Mouse (Mus musculus) liver, adult 2 months (tissue): ENCODE results near the gene Cmklr1. TPM values are rescaled to one million over a fixed set of nuclear protein-coding genes. Genes with fewer than 3 reads are reported as not detected.

Source experiments
- DNase-seq: peaks from one replicate; pipeline ENCODE4 v3.0.0-alpha.2; 2011; ENCODE audit warnings: low read depth, low spot score; ENCODE audit errors: extremely low read depth
- H3K27ac ChIP-seq: fragments of 200-500 bp; replicated peaks from 2 replicates; pipeline ENCODE4 v1.5.1; 2012; ENCODE audit warnings: low read depth, mild to moderate bottlenecking, control low read depth, inconsistent platforms, low read length; ENCODE audit not compliant: insufficient read depth
- H3K27me3 ChIP-seq: fragments of 200-500 bp; 2 replicates; pipeline ENCODE4 v1.6.1; 2012; ENCODE audit warnings: mild to moderate bottlenecking, moderate library complexity, low read length, inconsistent platforms; ENCODE audit not compliant: control insufficient read depth, insufficient read depth
- H3K36me3 ChIP-seq: fragments of 200-500 bp; 2 replicates; pipeline ENCODE4 v1.6.1; 2012; ENCODE audit warnings: low read length, inconsistent platforms; ENCODE audit not compliant: control insufficient read depth, insufficient read depth
- H3K4me1 ChIP-seq: fragments of 200-500 bp; 2 replicates; pipeline ENCODE4 v1.6.1; 2011; ENCODE audit warnings: low read length; ENCODE audit not compliant: control insufficient read depth, insufficient read depth
- H3K4me3 ChIP-seq: fragments of 200-500 bp; 2 replicates; pipeline ENCODE4 v1.5.1; 2011; ENCODE audit warnings: low read depth, mild to moderate bottlenecking, control low read depth, low read length, moderate library complexity; ENCODE audit not compliant: insufficient read depth
- H3K79me2 ChIP-seq: fragments of 200-500 bp; 2 replicates; pipeline ENCODE4 v1.6.1; 2012; ENCODE audit warnings: inconsistent platforms, mild to moderate bottlenecking, low read length, moderate library complexity; ENCODE audit not compliant: control insufficient read depth, insufficient read depth
- H3K9ac ChIP-seq: fragments of 200-500 bp; 2 replicates; pipeline ENCODE4 v1.6.1; 2012; ENCODE audit warnings: low read depth, mild to moderate bottlenecking, control low read depth, inconsistent platforms, low read length
- CTCF ChIP-seq: fragments of 200-500 bp; IDR thresholded peaks from 2 replicates; pipeline ENCODE4 v1.5.1; 2011; ENCODE audit warnings: low read depth, low read length, control low read depth
- POLR2A ChIP-seq: fragments of 200-500 bp; IDR thresholded peaks from 2 replicates; pipeline ENCODE4 v1.6.1; 2011; ENCODE audit warnings: low read length, control low read depth; ENCODE audit not compliant: insufficient read depth; ENCODE audit errors: extremely low read depth
- WGBS: fragments of 180-500 bp; shearing (Covaris S2); methylation state at CpG from one replicate; pipeline ENCODE4 v1.1.7; 2018; 5-methylcytosine and 5-hydroxymethylcytosine counted together
- polyA plus RNA-seq: library from polyadenylated mRNA; depleted of rRNA; stranded (reverse); fragments of >200 nt; gene quantifications from 2 replicates; pipeline ENCODE4 v1.2.3, GENCODE M21; 2012
- total RNA-seq: library from RNA; depleted of rRNA; stranded (reverse); fragments of >200 nt; gene quantifications from 2 replicates; pipeline ENCODE4 v1.2.3, GENCODE M21; 2014

The Cmklr1 gene
- total and polyA plus RNA-seq, 2 experiments, result 1.8 to 4.6 TPM

- no peak overlapping the region for H3K27ac ChIP-seq
- no peaks in the 10 kb centered on the region for H3K4me1 ChIP-seq
- TF ChIP-seq CTCF, result no peak
- H3K36me3 ChIP-seq, result no peaks in the 10 kb centered on the region
- no peaks in the 10 kb centered on the region for H3K27me3 ChIP-seq
- DNase-seq, result no peak
- WGBS, result 82% methylated on average over 10 of the region's 10 CpGs
- H3K4me3 ChIP-seq, result no peak overlapping the region
- no peaks in the 10 kb centered on the region for H3K79me2 ChIP-seq
- H3K9ac ChIP-seq, result no peak overlapping the region
Measured at GRCm38 (mm10) chr5:113678743-113679452, 28.7 kb upstream of the Cmklr1 start.

- no peak overlapping the region for H3K4me3 ChIP-seq
- H3K27me3 ChIP-seq, result no peaks in the 10 kb centered on the region
- H3K79me2 ChIP-seq, result no peaks in the 10 kb centered on the region
- H3K9ac ChIP-seq, result no peak overlapping the region
- TF ChIP-seq CTCF, result no peak
- H3K27ac ChIP-seq, result no peak overlapping the region
- 83% methylated on average over 5 of the region's 7 CpGs for WGBS
- DNase-seq, result no peak
- H3K4me1 ChIP-seq, result no peaks in the 10 kb centered on the region
- no peaks in the 10 kb centered on the region for H3K36me3 ChIP-seq
Measured at GRCm38 (mm10) chr5:113677541-113677940, 27.3 kb upstream of the Cmklr1 start.

- no peak overlapping the region for H3K4me3 ChIP-seq
- no peak for TF ChIP-seq CTCF
- no peak for TF ChIP-seq POLR2A
- no peak overlapping the region for H3K27ac ChIP-seq
- no peak for DNase-seq
- H3K36me3 ChIP-seq, result no peaks in the 10 kb centered on the region
- H3K4me1 ChIP-seq, result no peaks in the 10 kb centered on the region
- H3K9ac ChIP-seq, result no peak overlapping the region
- H3K27me3 ChIP-seq, result no peaks in the 10 kb centered on the region
- WGBS, result 72% methylated on average over 7 of the region's 7 CpGs
- H3K79me2 ChIP-seq, result no peaks in the 10 kb centered on the region
Measured at GRCm38 (mm10) chr5:113674851-113675250, 24.6 kb upstream of the Cmklr1 start.

DNA sequence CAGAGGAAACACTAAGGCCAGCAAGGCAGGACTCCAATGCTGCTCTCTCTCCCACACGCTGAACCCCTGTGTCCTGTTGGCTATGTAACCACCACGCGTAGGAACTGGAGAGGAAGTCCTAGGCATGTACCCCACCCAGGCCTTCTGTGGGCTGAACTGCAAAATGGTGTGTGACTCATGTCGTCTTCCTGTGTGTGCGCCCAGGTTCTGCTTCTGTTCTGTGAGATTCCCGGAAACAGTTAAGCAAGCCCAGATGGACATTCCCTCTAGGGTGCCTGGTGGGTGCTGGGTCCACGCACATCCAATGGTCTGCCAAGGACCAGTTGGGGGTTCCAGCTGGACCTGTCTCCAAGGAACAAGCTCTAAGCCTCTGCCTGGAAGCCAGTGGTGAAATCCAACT is 22.2 kb upstream of the Cmklr1 start:
- TF ChIP-seq CTCF, result no peak
- TF ChIP-seq POLR2A, result no peak
- no peak overlapping the region for H3K4me3 ChIP-seq
- DNase-seq, result peak; percentile 20
- no peaks in the 10 kb centered on the region for H3K27me3 ChIP-seq
- no peaks in the 10 kb centered on the region for H3K36me3 ChIP-seq
- no peaks in the 10 kb centered on the region for H3K4me1 ChIP-seq
- H3K9ac ChIP-seq, result no peak overlapping the region
- H3K79me2 ChIP-seq, result no peaks in the 10 kb centered on the region
- H3K27ac ChIP-seq, result no peak overlapping the region
- 70% methylated on average over 7 of the region's 7 CpGs for WGBS

- H3K4me1 ChIP-seq, result no peaks in the 10 kb centered on the region
- H3K27me3 ChIP-seq, result no peaks in the 10 kb centered on the region
- no peaks in the 10 kb centered on the region for H3K36me3 ChIP-seq
- H3K9ac ChIP-seq, result no peak overlapping the region
- no peak overlapping the region for H3K27ac ChIP-seq
- H3K79me2 ChIP-seq, result no peaks in the 10 kb centered on the region
- TF ChIP-seq CTCF, result no peak
- TF ChIP-seq POLR2A, result no peak
- DNase-seq, result no peak
- no peak overlapping the region for H3K4me3 ChIP-seq
- 84% methylated on average over 6 of the region's 6 CpGs for WGBS
Measured at GRCm38 (mm10) chr5:113670597-113670996, 20.4 kb upstream of the Cmklr1 start.

DNA sequence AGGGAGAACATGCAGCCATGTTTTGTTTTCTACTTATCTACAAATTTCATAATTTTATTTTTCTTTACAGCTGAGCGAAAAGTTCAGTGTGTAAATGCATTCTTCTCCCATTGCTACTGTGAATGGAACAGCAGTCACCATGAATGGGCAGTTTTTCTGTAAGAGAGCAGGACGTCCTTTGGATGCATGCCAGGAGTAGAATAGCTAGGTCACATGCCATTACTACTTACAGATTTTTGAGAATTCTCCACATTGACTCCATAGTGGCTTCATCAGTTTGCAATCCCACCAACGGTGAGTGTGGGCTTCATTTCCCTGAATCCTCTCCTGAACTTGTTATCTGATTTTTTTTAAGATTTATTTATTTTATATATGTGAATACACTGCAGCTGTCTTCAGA is 19.9 kb upstream of the Cmklr1 start:
- Histone ChIP-seq H3K9ac (no peak overlapping the region), H3K4me3 (no peak overlapping the region), H3K4me1 (no peaks in the 10 kb centered on the region), H3K79me2 (no peaks in the 10 kb centered on the region), H3K27ac (no peak overlapping the region), H3K27me3 (no peaks in the 10 kb centered on the region), H3K36me3 (no peaks in the 10 kb centered on the region)
- no peak for TF ChIP-seq POLR2A
- no peak for TF ChIP-seq CTCF
- no peak for DNase-seq
- WGBS, result 60% methylated on average over 3 of the region's 3 CpGs
